Mouse (Mus musculus): ENCODE data around the gene Cmtm2b. TPM values are rescaled to one million over a fixed set of nuclear protein-coding genes. Genes with fewer than 3 reads are reported as not detected.
"Not testable (repeated sequence)": the region's sequence is repeated elsewhere in the genome, so short reads cannot be mapped to it uniquely, and the experiment has no call there.

Gene Cmtm2b
- total RNA-seq (2021): not detected

DNA sequence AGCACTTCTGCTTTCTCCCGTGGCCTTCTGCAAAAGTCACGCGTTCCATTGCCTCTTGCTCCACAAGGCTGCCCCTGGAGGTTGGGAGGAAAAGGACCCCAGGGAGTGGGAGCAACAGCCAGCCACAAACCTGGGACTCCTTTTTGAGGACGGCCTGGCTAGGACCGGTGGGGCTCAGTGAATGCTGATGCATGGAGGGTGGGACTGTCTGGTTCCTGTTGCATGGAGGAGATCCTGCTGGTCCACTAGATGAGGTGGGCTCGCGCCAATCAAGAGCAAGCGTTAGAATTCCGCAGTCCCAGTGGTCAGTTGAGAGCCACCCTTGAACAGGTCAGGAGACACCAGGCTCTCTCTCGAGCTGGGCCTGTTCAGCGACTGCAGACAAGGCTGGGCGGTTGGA, at the start of gene Cmtm2b:
Cmtm2b (plus strand) TSS at position 301 of the 400 bp plus-strand sequence.
- intact Hi-C loops (cut with DNase I); DNase-seq (ENCODE audit: low spot score): not testable (repeated sequence)

DNA sequence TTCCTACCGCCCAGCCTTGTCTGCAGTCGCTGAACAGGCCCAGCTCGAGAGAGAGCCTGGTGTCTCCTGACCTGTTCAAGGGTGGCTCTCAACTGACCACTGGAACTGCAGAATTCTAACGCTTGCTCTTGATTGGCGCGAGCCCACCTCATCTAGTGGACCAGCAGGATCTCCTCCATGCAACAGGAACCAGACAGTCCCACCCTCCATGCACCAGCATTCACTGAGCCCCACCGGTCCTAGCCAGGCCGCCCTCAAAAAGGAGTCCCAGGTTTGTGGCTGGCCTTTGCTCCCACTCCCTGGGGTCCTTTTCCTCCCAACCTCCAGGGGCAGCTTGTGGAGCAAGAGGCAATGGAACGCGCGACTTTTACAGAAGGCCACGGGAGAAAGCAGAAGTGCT, 28.9 kb upstream of the Cmtm2b start, which contains the start of gene Cmtm2a:
Cmtm2a (minus strand) TSS at position 101 of the 400 bp plus-strand sequence.
- intact Hi-C loops (cut with DNase I): not testable (repeated sequence)

DNA sequence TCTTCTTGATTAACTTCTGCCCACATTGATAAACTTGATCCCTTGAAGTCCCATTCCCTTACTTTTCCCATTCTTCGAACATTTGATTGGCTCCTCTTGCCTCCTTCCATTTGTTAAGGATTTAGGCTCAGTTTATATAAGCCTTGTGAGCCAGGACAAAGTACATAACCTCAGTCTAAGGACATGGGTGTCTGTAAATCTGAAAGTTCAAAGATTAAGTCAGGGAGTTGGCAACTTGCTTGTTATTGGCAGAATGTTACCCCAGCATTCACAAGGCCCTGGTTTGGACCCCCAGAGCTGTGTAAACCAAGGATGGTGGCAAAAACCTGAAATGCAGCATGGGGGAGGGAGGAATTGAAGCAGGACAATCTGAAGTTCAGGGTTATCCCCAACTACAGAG, 27.6 kb upstream of the Cmtm2b start:
- no peak for DNase-seq (ENCODE audit: low spot score)
- intact Hi-C loops (cut with DNase I): no loop called here

More for the DNA sequence above, 28.9 kb upstream of the Cmtm2b start, which contains the start of gene Cmtm2a:
- DNase-seq (ENCODE audit: low spot score): not testable (repeated sequence)

DNA sequence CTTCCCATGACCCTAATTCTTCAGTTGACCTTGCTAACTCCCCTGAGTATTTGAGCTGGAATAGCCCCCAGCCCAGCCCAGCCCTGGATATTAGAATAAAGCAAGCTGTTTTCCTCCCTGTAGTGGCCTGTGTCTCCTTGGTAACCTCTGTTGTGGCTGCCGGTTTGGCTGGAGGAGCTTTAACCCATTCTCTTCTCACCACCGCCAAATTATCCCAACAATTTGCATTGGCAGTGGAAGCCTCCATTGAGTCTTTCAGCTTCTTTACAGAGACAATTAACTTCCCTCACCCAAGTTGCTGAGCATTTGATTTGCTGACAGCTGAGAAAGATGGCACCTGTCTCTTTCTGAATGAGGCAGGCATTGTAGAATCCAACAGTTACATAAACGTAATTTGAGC, 20.5 kb upstream of the Cmtm2b start:
- intact Hi-C loops (cut with DNase I); DNase-seq (ENCODE audit: low spot score): not testable (repeated sequence)

DNA sequence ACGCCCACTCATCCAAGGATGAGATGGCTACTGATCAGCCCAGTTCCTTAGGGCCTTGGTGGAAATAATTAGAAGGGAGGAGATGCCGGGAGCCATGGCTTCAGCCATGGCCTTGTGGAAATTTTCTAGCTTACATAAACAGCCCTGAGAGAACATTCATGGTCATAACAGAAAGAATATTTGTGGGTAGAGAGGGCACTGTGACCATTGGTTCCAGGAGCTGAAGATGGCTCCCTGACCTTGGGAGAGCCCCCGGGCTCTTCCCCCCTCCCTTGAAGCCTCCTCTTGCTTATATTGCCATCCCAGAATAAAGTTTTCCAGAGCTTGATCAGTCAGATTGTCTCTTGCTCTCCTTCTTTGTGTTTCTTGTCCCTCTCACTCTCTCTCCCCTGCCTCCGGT, 19.5 kb upstream of the Cmtm2b start:
- DNase-seq (ENCODE audit: low spot score); intact Hi-C loops (cut with DNase I): not testable (repeated sequence)

DNA sequence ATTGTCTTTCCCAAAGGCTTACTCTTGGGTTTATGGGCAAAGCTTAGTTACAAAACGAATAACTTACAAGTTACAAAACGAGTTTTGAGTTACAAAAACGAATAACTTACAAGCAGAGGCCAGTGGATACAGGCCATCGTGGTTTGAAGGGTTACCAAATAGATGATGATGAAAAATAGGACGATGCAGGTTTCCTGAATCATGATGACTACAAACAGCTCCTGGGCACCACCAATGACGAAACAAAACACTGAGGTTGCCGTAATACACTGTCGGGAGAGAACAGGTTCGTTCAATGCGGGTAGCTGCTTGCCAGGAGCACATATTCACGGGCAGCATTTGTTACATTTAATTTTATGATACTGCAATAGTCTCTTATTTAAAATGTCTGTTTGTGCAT, 17.1 kb upstream of the Cmtm2b start:
- DNase-seq (ENCODE audit: low spot score): no peak
- intact Hi-C loops (cut with DNase I): no loop called here

DNA sequence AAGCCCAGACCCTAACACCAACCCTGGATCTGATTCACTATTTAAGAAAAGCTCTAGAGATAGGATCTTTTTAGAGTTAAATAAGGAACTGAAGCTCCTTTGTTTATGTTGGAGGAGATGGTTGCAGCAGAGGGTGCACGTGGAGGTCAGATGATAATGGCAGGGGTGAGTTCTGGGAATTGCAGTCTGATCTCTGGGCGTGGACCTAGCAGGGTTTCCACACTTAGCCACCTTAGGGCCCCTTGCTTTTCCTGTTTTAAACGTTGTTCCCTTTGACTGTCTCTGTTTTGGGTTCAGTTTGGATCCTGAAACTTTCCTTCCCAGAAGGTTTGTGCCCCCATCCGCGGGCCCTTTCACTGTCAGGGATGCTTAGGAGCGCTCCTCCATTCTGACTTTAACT, 13.7 kb upstream of the Cmtm2b start:
- DNase-seq (ENCODE audit: low spot score); intact Hi-C loops (cut with DNase I): not testable (repeated sequence)

DNA sequence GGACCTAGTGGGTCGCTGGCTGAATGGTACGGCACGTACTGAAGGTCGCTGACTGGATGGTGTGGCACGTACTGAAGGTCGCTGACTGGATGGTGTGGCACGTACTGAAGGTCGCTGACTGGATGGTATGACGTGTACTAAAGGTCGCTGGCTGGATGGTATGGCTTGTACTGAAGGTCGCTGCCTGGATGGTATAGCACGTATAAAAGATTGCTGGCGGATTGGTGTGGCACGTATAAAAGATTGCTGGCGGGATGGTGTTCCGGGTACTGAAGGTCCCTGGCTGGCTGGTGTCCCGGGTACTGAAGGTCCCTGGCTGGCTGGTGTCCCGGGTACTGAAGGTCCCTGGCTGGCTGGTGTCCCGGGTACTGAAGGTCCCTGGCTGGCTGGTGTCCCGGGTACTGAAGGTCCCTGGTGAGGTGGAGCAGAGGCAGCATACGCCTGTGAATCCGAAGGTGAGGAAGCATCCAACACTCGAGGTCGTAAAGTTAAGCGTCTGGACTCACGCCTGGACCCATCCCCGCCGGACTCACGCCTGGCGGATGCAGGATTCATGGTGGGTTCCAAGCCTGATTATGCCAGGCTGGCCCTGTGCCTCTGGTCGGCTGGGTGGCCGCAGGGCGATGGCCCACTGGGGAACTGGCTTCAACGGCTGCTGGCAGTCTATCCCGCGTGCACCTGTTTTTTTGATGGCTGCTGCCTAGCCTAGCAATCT, 12.4 kb upstream of the Cmtm2b start, which contains the start of the genes Gm45711 and Cmtm1:
Gm45711 (minus strand) TSS at position 641 of the 715 bp plus-strand sequence.
Cmtm1 (minus strand) TSS at position 705 of the 715 bp plus-strand sequence.
- DNase-seq (ENCODE audit: low spot score): peak; percentile 13
- intact Hi-C loops (cut with DNase I): not testable (repeated sequence)

DNA sequence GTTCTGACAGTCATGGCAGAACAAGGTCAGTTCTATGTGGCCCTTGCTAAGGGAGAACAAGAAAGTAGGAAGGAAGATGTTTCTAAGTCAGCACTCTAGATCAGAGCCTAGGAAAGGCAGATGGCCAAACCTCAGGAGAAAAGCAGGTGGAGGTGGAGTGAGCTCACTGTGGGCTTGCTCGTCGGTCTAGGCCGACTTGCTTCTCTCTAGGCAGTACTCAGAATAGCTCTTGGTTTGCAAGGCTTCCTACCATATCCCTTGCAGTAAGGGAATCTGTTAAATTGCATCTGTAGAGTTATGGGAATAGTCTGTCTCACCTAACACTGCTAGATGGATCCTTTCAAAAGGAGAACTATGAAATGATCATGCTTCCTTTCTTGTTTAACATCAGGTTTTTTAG, 10.0 kb upstream of the Cmtm2b start:
- intact Hi-C loops (cut with DNase I); DNase-seq (ENCODE audit: low spot score): not testable (repeated sequence)

DNA sequence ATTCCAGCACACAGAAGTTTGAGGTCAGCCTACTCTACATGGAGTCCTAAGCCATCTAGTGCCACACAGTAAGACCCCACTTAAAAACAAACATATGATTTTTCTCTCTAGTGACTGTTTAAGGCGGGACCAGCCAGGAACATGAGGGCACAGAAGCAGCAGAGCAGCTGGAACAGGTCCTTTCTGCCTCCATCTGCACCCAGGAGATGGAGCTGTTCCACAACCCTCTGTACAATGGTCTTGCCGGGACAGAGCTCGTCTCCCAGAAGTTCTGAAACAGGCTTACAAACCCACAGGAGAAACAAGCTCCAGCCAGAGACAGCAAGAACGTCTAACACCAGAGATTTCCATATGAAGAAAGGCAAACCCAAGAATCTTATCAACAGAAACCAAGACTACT, 8.7 kb upstream of the Cmtm2b start:
- DNase-seq (ENCODE audit: low spot score): no peak
- intact Hi-C loops (cut with DNase I): no loop called here

DNA sequence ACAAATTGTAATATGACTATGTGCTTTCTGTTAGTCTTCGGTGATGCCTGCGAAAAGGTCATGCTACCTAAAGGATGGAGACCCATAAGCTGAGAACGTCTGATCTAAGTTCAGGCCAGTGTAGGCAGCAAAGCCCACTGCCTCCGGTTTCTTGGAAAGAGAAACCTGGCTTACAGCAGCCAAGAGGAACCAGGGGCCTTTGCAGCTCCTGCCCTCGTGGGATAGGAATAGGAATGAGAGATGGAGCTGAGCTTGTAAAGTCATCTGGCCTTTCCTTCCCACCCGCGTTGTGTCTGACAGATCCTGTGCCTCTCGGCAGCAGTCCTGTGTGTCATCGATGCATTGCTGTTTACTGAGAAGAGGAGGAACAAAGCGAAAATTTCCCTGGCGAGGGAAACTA, 763 bp upstream of the Cmtm2b start, which contains the start of gene Gm11020:
Gm11020 (plus strand) TSS at position 301 of the 400 bp plus-strand sequence.
- intact Hi-C loops (cut with DNase I): not testable (repeated sequence)

DNA sequence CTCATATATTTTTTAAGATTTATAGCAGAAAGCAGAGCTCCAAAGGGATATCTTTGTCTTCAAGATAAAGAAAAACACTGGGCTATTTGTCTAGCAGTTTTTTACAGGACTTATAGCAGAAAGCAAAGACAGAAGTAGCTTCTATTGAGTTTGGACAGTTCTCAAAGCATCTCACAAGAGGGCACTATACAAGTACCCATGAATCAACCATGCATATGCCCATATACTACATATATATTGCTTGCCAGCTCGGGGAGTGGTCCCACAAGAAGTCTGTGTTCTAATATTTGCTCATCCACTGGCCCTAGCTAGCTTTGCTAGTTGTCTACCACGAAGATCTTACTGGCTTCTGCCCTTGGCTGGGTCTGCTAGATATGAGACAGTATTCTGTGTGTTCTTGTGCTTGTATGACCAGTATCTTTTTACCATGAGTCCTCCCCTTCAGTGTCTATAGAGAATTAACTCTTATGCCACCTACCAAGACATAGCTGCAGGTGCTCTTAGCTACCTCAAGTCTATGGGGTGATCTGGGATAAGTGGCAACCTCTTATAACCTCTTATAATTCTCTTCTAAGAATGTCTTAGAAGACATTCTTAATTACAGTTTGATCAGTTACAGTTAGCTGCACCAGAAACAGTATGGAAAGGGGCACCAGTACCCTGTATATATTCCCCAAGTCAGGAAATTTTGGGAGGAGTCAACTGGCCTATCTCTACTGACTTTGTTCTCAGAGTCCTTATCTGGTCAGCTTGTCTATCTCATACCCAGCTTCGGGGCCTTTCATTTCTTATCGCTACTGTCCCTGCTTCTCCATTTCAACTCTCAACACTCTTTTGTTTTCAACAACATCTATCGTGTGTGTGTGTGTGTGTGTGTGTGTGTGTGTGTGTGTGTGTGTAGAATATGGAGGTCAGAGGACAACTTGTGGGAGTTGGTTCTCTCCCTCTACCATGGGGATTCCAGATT, 10.9 kb downstream of the Cmtm2b start:
- intact Hi-C loops (cut with DNase I): no loop called here

More for the DNA sequence above, 763 bp upstream of the Cmtm2b start, which contains the start of gene Gm11020:
- not testable (repeated sequence) for DNase-seq (ENCODE audit: low spot score)

DNA sequence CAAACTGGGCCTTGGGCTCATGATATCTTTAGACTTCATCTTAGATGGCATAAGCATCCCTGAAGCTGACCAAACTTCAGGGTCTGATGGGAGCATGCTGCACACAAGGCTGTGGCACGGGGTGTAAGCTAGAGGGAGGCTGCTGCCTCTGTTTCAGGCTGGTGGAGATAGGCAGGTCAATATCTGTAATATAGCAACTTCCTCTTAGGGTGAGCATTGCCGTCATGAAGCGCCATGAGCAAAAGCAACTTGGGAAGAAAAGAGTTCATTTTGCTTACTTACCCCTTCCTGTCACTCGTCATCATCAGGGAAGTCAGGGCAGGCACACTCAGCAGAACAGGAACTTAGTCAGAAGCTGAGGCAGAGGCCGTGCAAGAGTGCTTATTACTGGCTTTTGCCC, 11.8 kb downstream of the Cmtm2b start:
- no peak for DNase-seq (ENCODE audit: low spot score)
- intact Hi-C loops (cut with DNase I): no loop called here

More for the DNA sequence above, 10.9 kb downstream of the Cmtm2b start:
- DNase-seq (ENCODE audit: low spot score): no peak

DNA sequence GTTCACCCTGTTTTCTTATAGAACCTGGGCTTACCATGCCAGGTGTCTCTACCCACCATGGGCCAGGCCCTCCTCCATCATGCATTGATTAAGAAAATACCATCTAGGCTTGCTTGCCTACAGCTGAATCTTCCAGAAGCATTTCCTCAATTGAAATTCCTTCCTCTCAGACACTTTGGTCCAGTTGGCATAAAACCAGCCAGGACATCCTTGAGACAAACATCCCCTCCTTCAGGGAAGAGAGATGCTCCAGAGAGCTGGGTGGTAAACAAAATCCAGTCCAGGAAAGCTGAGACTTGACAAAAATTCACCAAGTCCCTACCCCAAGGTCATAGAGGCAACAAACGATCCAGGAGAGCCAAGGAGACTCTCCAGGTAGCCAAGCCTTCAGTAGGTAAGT, 12.2 kb downstream of the Cmtm2b start:
- intact Hi-C loops (cut with DNase I): no loop called here

DNA sequence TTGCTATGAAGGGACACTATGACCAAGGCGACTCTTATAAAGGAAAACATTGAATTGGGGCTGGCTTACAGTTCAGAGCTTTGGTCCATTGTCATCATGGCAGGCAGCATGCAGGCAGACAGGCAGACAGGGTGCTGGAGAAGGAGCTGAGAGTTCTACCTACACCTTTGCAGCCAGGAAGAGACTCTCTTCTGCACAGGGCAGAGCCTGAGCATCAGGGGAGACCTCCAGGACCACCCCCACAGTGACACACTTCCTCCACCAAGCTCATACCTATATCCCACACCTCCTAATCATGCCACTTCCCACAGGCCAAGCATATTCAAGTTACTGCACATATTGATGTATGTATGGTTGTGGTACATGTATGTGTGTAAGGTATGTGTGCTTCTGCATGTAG, 14.8 kb downstream of the Cmtm2b start:
- DNase-seq (ENCODE audit: low spot score): no peak
- intact Hi-C loops (cut with DNase I): no loop called here

More for the DNA sequence above, 12.2 kb downstream of the Cmtm2b start:
- no peak for DNase-seq (ENCODE audit: low spot score)

DNA sequence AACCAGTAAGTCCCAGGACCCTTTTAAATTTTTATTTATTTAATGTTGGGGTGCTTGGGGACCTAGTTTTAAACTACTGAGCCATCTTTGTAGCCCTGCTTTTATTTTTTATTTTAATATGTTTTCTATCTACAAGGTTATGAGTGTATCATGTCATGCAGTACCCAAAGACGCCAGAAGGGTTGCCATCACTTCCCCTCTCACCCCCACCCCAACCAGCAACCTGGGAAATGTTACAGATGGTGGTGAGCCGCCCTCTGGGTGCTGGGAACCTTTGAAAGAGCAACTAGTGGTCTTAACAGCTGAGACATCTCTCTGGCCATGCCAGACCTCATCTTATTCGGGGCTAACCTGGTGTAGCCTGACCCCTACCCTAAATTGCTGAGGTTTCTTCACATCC, 15.9 kb downstream of the Cmtm2b start:
- no peak for DNase-seq (ENCODE audit: low spot score)
- intact Hi-C loops (cut with DNase I): no loop called here

DNA sequence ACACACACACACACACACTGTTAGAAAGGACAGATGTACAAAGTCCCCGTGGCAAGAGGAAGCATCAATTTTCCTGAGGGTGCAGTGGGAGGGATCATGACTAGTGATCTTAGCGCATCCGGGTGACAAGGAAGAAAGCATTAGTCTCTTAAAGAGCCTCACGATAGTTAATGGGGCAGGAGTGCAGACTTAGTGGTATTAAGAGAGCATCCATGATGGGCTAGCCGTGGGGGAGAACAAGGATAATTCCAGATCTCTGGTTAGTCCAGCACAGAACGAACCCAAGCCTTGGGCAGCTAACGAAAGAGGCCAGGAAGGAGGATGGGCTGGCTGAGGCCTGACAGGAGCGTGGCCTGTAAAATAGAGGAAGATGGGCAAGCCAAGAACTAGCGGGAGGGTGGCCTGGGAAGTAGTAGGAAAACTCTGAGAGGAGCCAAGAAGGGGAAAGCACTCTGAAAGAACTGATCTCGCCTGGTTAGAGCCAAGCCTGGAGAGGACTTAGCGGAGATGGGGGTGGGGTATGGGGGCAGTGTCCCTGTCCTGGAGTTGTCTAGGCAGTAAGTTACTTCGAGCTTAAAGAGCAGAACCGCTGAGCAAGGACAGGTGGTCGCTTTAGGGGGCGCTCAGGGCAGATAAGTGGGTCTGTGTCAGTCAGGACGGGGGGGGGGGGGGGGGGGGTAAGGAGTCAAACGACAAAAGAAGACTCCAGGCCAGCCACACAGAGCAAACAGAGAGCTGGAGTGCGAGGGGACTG, 17.4 kb downstream of the Cmtm2b start, which contains the start of gene Cmtm3:
Cmtm3 (plus strand) TSS at position 182 of the 754 bp plus-strand sequence.
- intact Hi-C loops (cut with DNase I): no loop called here
- DNase-seq (ENCODE audit: low spot score): peak; percentile 34

DNA sequence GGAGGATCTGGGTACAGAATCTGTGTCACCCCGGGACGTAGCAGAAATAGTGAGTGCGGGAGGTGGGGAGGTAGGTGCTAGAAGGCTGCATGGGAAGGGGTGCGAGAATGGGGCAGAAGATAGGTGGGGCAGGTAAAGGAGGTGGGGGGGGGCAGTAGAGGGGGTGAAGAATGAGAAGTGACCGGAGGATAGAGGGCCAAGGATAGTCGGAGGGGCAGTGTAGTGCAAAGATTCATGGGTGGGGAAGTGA, 17.9 kb downstream of the Cmtm2b start:
- no peak for DNase-seq (ENCODE audit: low spot score)
- intact Hi-C loops (cut with DNase I): loop anchor here (5.0 to 10.0 kb wide), 3 partner anchors 62 to 195 kb away; partner anchors contain the start of genes Car7 and Nae1

DNA sequence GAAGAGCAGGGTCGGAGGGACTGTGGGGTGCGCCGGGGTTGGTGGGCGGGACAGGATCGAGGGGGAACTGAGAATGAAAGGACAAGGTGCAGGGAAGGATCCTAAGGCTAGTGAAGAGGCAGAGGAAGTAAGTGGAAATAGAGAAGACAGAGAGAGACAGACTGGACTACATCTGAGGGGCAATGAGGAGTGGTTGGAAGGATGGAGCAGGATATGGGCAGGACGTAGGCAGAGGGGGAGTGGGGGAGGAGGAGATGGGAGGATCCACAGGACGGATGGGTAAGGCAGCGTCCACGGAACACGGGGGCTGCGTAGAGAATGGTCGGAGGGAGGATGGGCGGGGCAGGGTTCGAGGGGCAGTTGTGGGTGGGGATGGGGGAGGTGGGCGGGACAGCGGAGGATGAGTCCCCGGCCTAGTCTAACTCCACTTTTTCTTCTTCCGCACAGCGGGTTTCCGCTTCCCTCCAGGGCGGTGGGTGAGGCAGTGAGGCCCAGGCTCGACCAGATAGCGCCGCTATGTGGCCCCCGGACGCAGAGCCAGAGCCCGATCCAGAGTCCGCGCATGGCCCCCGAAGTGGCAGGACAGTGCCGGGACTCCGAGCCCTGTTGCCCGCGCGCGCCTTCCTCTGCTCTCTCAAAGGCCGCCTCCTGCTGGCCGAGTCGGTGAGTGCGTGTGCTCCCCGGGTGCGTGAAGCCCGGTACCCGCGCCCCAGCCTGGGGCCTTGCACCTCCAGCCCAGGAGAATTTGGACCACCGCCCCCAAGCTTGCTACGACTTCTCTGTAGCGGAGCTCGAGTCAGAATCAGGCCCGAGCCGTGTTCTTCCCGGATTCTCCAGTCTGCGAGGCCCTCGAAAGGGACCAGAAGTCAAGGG, 18.4 kb downstream of the Cmtm2b start:
- intact Hi-C loops (cut with DNase I): loop anchor here (5.0 to 10.0 kb wide), 3 partner anchors 62 to 196 kb away; partner anchors contain the start of genes Car7 and Nae1
- peak; percentile 75 for DNase-seq (ENCODE audit: low spot score)

Data from heart, postnatal 25 days (tissue).